Comparison of ENCODE assay signal across 8 mouse cellular contexts in genomic region chr14:8355999-8356501, GRCm38 (mm10). TPM values are rescaled to one million over a fixed set of nuclear protein-coding genes. Genes with fewer than 3 reads are reported as not detected.
A peak's percentile ranks its signal among the peaks of the same experiment; 100 is the strongest.
DNase-seq lines count a peak whose midpoint lies in the region; ATAC-seq lines count a peak whose summit lies in the region.

No protein-coding gene starts in this region.

- 40% methylated on average over 6 of the region's 6 CpGs for WGBS in forebrain, embryonic 10.5 days
- 44% methylated on average over 6 of the region's 6 CpGs for WGBS in hindbrain, embryonic 11.5 days
- 22% methylated on average over 6 of the region's 6 CpGs for WGBS in lung, embryonic 16.5 days

- no peaks in the 10 kb centered on the region for H3K4me1 ChIP-seq in forebrain, embryonic 10.5 days
- H3K4me1 ChIP-seq in hindbrain, embryonic 11.5 days (replicated peaks; ENCODE audit: control insufficient read depth, insufficient read depth, low read length) = no peaks in the 10 kb centered on the region
- H3K4me1 ChIP-seq in lung, embryonic 16.5 days (replicated peaks; ENCODE audit: control insufficient read depth, insufficient read depth, low read length) = no peaks in the 10 kb centered on the region

- no peak overlapping the region for H3K4me2 ChIP-seq in hindbrain, embryonic 11.5 days (replicated peaks; ENCODE audit: low read depth, low read length)
- H3K4me2 ChIP-seq in lung, embryonic 16.5 days (ENCODE audit: low read depth, low read length) = no peak overlapping the region

- no peaks in the 10 kb centered on the region for H3K9me3 ChIP-seq in forebrain, embryonic 10.5 days
- H3K9me3 ChIP-seq in hindbrain, embryonic 11.5 days (ENCODE audit: control insufficient read depth, low read length) = no peaks in the 10 kb centered on the region
- no peaks in the 10 kb centered on the region for H3K9me3 ChIP-seq in lung, embryonic 16.5 days (ENCODE audit: control insufficient read depth, low read length)

- no peak overlapping the region for H3K9ac ChIP-seq in hindbrain, embryonic 11.5 days (ENCODE audit: low read depth, low read length)
- H3K9ac ChIP-seq in lung, embryonic 16.5 days (ENCODE audit: low read length) = no peak overlapping the region

- no peak overlapping the region for H3K4me3 ChIP-seq in forebrain, embryonic 10.5 days
- H3K4me3 ChIP-seq in hindbrain, embryonic 11.5 days (ENCODE audit: low read depth, low read length) = no peak overlapping the region
- H3K4me3 ChIP-seq in lung, embryonic 16.5 days (ENCODE audit: low read length) = no peak overlapping the region

- no peak overlapping the region for H3K27ac ChIP-seq in forebrain, embryonic 10.5 days
- H3K27ac ChIP-seq in hindbrain, embryonic 11.5 days (ENCODE audit: low read depth, low read length) = no peak overlapping the region
- H3K27ac ChIP-seq in lung, embryonic 16.5 days (ENCODE audit: low read length) = no peak overlapping the region

- H3K27me3 ChIP-seq in forebrain, embryonic 10.5 days (ENCODE audit: poor library complexity, severe bottlenecking) = no peaks in the 10 kb centered on the region
- no peaks in the 10 kb centered on the region for H3K27me3 ChIP-seq in hindbrain, embryonic 11.5 days (ENCODE audit: control insufficient read depth, insufficient read depth, low read length)
- no peaks in the 10 kb centered on the region for H3K27me3 ChIP-seq in lung, embryonic 16.5 days (ENCODE audit: control insufficient read depth, insufficient read depth, low read depth, low read length)

- ATAC-seq in hindbrain, embryonic 11.5 days (ENCODE audit: low FRiP score) = peak; percentile 69; the same call in 1 of the 2 replicates
- ATAC-seq in lung, embryonic 16.5 days (ENCODE audit: low read depth) = peak; percentile 41; the same call in 1 of the 2 replicates

- H3K36me3 ChIP-seq in forebrain, embryonic 10.5 days (replicated peaks) = no peaks in the 10 kb centered on the region
- no peaks in the 10 kb centered on the region for H3K36me3 ChIP-seq in hindbrain, embryonic 11.5 days (ENCODE audit: control insufficient read depth, insufficient read depth, low read length)
- no peaks in the 10 kb centered on the region for H3K36me3 ChIP-seq in lung, embryonic 16.5 days (ENCODE audit: control insufficient read depth, insufficient read depth, low read length)

- peak; percentile 16 to 46 for DNase-seq in CD8-positive naive resting alpha-beta T cell, adult 2 months (ENCODE audit: low read depth in 2 of 2, low spot score in 2 of 2)
- DNase-seq in brain, adult 2 months (ENCODE audit: low read depth, low spot score) = peak; percentile 89
- peak; percentile 78 for DNase-seq in forebrain, embryonic 10.5 days (ENCODE audit: extremely low spot score, low spot score)
- peak; percentile 87 for DNase-seq in hindbrain, embryonic 11.5 days (ENCODE audit: low spot score)
- DNase-seq in layer of hippocampus, adult 9-10 months (ENCODE audit: low spot score) = peak; percentile 54
- DNase-seq in retina, adult 2 months (ENCODE audit: low read depth, low spot score) = peak; percentile 42
- DNase-seq in thymus, postnatal 14 days = peak; percentile 68

RNA-seq across cellular contexts. Expression of gene Oit1, which starts 22.5 kb away (rescaled TPM):
- polyA plus RNA-seq in forebrain, embryonic 10.5 days (2016; fragmentation: Nextera tagmentation; extraction: Ambion mirVana) = 0.15 TPM in 1 of 2 replicates, not detected in the other
- polyA plus RNA-seq in hindbrain, embryonic 11.5 days (2014; fragmentation: Nextera tagmentation; extraction: Ambion mirVana) = 0.14 TPM in 1 of 2 replicates, not detected in the other
- polyA plus RNA-seq in lung, embryonic 16.5 days (2015; fragmentation: Nextera tagmentation; extraction: Ambion mirVana) = 2.8 and 4.3 TPM in 2 replicates

RNA-seq across cellular contexts. Expression of gene Fam107a, which starts 38.2 kb away (rescaled TPM):
- 0.61 and 0.66 TPM in 2 replicates for polyA plus RNA-seq in forebrain, embryonic 10.5 days (2016; fragmentation: Nextera tagmentation; extraction: Ambion mirVana)
- polyA plus RNA-seq in hindbrain, embryonic 11.5 days (2014; fragmentation: Nextera tagmentation; extraction: Ambion mirVana) = 0.27 and 0.46 TPM in 2 replicates
- 0.40 and 0.58 TPM in 2 replicates for polyA plus RNA-seq in lung, embryonic 16.5 days (2015; fragmentation: Nextera tagmentation; extraction: Ambion mirVana)

Comparison
In these comparisons a context has a peak if more than half of its experiments do, and no peak if none do; other contexts are left out.
1. DNase-seq: peak in every context shown above with its lines; median percentile 89 in brain, adult 2 months; 87 in hindbrain, embryonic 11.5 days; 78 in forebrain, embryonic 10.5 days; 68 in thymus, postnatal 14 days; 54 in layer of hippocampus, adult 9-10 months; 42 in retina, adult 2 months; 31 in CD8-positive naive resting alpha-beta T cell, adult 2 months.